Mouse (Mus musculus) retina, adult 2 months (tissue): Measurements from ENCODE around the gene Gm19402.
"Not testable (repeated sequence)": the region's sequence is repeated elsewhere in the genome, so short reads cannot be mapped to it uniquely, and the experiment has no call there.

ENCODE experiments used
- DNase-seq: peaks from one replicate; pipeline ENCODE4 v3.0.0-alpha.2; 2012; ENCODE audit warnings: low read depth, low spot score

Gene Gm19402

DNA sequence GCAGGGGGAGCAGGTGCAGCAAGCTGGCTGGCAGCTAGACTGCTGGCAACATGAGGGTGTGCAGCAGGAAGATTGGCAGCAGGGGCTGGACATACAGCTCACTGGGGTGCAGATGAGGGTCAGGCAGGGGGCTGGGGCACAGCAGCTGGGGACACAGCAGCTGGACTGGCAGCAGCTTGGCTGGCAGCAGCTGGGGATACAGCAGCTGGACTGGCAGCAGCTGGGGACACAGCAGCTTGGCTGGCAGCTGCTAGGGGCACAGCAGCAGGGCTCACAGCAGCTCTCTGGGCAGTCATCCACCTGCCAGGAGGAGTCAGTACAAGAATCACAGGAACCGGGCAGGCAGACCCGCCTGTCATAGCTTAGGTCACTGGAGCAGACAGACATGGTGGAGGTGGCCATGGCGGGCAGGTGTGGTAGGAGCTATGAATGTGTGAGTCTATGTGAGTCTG is at the start of gene Gm19402:
Gene Gm19402, minus strand, starts transcription at position 402 of the 452 bp plus-strand sequence.
- DNase-seq = not testable (repeated sequence)

DNA sequence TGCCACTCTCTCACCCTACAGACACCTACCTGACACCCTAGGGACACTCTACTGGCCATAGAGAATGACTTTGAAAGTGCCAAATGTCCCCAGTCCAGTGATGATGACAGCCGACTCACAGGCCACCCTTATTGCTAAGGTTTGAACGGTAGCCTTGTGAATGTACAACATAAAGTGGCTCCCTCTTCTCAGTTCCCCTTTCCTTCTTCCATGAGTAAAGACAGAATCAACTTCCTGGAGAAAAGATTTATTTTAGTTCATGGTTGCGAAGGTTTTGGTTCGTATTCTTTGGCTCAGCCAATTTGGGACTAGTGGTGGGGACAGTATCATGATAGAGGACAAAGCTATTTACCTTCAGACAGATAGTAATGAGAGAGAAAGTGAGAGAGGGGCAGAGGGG is 48.4 kb upstream of the Gm19402 start:
- no peak for DNase-seq

- no peak for DNase-seq
These were observed 45.4 kb upstream of the Gm19402 start for GRCm38 (mm10) chr10:77735928-77736327.

DNA sequence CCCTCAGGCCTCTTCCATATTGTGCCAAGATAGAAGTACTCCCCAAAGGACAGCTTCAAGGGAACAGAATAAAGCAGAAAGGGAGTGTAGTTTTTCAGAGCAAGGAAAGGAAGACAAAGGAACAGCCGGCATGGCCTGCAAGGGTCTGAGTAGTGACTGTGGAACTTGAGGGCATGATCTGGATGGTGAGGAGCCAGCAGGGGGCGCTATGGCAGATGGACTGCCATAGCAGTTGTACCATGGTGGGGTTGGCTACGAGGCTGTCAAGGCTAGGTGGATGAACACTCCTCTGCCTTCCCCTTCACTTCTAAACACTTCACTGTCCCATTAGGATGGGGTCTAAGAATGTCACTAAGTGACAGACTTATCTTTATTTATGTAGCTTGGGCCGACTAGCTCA is 38.7 kb upstream of the Gm19402 start:
- no peak for DNase-seq

GRCm38 (mm10) chr10:77728280-77728679 is 37.7 kb upstream of the Gm19402 start:
- DNase-seq = no peak

DNA sequence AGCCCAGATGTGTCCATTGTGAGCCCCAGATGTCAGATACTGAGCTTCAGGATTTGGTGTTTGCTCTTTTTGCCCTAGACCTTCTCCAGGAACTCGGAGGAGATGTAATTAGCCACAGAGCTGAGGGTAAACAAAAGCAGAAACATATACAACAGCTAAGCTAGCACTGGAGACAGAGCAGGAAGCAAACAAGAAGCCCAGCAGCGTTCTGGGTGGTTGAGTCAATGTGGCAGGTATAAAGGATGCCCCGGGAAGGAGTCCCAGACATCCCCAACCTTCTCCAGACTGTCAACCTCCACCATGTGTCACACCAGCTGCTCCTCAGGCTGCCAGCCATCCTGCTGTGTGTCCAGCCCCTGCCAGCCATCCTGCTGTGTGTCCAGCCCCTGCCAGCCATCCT is 35.6 kb upstream of the Gm19402 start, which contains the start of gene Gm10100:
Gene Gm10100, plus strand, starts transcription at position 301 of the 400 bp plus-strand sequence.
- no peak for DNase-seq

GRCm38 (mm10) chr10:77724855-77725254 is 34.3 kb upstream of the Gm19402 start:
- no peak for DNase-seq

DNA sequence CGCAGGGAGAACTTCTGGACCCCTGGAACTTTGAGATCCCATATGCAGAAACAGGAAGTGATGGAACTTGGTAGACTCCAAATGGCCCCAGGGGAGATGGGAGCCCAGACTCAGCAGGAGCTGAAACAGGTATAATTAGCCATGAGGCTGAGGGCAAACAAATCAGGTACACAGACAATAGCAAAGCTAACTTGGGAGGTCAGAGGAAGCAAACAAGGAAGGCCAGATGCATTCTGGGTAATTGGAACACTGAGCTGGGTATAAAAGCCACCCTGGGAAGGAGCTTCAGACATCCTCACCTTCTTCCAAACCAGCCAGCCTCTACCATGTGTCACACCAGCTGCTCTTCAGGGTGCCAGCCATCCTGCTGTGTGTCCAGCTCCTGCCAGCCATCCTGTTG is 29.7 kb upstream of the Gm19402 start, which contains the start of gene Krtap12-1:
Gene Krtap12-1, plus strand, starts transcription at position 301 of the 400 bp plus-strand sequence.
- DNase-seq = not testable (repeated sequence)

GRCm38 (mm10) chr10:77715507-77715906 is 24.9 kb upstream of the Gm19402 start, which contains the start of gene Gm10142:
Gm10142 (plus strand) TSS chr10:77715807.
- DNase-seq = no peak

DNA sequence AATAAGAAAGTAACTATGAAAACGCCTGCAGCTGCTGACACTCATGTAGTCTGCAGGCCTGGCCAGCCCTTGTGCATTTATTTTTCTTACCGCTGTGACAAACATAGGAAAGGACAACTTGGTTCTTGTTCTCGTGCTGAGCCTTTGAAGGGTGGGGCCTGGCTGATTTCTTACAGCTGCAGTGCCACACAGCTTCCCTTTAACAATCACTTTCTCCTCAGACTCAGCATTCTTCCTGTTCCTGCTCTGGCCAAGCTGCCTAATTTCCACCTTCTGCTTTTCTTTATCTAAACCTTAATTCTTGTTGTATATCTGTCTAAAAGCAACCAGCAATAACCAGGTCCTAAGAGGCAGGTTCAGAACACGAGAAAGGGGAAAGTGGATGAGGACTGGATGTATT is 23.2 kb upstream of the Gm19402 start:
- DNase-seq = no peak

GRCm38 (mm10) chr10:77711157-77711556 is 20.6 kb upstream of the Gm19402 start, which contains the start of gene Gm10024:
Gm10024 (plus strand) TSS chr10:77711457.
- not testable (repeated sequence) for DNase-seq

DNA sequence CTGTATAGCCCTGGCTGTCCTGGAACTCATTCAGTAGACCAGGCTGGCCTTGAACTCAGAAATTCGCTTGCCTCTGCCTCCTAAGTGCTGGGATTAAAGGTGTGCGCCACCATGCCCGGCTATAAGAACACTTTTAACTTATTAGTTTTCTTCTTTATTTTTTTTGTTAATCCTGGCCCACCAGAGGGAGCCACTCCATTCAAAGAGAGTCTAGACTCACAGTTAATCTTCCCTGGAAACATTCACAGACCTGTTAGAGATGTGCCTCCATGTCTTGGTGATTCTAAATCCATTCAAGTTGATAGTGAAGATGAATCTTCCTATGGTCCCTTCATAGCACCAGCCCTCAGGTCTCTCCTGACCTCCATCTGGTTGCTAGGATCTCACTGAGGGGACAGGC is 19.3 kb upstream of the Gm19402 start:
- no peak for DNase-seq

DNA sequence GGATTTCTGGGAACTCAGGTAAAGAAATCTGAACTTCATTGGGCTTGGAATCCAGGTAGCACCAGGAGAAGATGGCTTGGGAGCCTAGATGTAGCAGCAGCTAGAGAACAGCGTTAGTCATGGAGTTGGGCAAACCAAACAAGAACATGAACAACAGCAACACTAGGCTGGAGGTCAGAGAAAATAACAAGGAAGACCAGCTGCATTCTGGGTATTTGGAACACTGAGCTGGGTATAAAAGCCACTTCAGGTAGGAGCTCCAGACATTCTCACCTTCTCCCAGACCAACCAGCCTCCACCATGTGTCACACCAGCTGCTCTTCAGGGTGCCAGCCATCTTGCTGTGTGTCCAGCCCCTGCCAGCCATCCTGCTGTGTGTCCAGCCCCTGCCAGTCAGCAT is 15.8 kb upstream of the Gm19402 start, which contains the start of gene Gm10272:
Gene Gm10272, plus strand, starts transcription at position 301 of the 400 bp plus-strand sequence.
- no peak for DNase-seq

GRCm38 (mm10) chr10:77697133-77697532 is 6.6 kb upstream of the Gm19402 start, which contains the start of gene Gm9508:
Gm9508 (minus strand) TSS chr10:77697233.
- DNase-seq = no peak

GRCm38 (mm10) chr10:77687021-77687420 is 3.5 kb downstream of the Gm19402 start:
- no peak for DNase-seq

DNA sequence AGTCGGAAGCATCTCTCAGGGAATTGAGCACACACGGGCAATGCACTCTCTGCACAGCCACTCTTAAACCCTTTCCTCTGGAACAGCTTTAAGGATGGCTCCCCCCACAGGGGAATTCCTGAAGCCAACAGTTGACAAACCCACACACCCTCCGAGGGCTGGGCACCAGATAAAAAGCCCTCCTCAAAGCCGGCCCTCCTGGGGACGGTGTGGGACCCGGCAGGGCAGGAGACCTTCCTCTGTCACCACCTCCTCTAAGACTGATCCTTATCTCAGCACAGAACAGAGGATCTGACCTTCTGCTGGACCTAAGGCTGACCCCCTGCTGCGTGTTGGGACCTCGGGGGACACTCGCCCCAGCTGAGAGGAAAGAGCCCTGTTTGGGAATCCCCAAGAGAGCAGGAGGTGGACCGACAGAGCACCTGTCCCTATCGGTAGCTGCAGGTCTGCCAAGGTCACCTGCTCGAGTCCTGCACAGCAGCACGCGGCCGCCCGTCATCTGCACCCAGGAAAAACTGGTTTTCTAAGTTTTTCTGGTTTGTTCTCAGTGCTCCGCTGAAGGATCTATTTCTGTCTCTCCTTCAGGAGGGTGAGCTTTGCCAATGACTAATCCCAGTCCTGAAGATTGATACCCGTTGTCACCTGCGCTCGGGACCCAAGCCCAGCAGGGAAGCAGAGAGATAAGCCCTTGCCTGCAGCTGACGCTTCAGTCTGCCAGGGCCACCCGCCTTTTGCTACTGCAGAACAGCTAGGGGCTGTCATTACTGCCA is 4.5 kb downstream of the Gm19402 start, which contains the start of gene Tspear:
Gene Tspear, plus strand, starts transcription at position 675 of the 770 bp plus-strand sequence.
- no peak for DNase-seq

DNA sequence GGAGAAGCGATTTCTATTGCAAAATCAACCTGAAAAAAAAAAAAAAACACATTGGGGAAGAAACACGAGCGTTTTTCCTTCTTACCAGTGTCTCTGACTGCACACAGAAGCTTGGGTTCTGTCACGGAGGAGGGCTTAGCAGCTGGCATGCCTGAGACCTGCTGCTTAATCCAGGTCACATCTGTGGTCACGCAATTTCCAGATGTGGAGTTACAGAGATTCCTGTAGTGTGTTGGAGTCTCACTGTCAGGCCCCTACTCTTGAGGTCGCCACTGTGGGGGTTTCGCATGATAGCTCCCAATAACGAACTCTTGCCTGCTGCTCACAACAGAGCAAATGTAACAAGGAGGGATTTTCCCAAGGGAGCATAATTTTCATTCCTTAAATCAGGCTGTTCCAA is 6.4 kb downstream of the Gm19402 start:
- no peak for DNase-seq

- DNase-seq = no peak
These were observed 7.6 kb downstream of the Gm19402 start for GRCm38 (mm10) chr10:77682994-77683393.

- no peak for DNase-seq
These were observed 13.0 kb downstream of the Gm19402 start for GRCm38 (mm10) chr10:77677562-77677961.

DNA sequence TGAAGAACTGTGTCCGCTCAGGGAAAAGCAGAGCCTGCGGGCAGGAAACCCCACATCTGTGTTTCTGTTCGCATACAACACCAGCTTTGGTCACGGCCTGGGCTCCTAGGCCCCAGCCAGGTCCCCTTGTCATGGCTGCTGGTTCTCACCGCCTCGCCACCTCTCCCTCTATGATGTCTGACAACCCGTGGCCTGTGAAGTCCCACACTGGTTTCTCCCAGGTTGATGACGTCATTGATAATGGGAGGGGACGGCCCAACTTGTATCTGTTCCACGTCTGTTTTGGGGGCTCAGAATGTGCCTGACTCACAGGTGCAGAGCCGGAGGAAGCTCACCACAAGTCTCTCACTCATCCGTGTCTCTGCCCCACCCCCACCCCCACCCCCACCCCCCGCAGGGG is 16.8 kb downstream of the Gm19402 start:
- DNase-seq = no peak

DNA sequence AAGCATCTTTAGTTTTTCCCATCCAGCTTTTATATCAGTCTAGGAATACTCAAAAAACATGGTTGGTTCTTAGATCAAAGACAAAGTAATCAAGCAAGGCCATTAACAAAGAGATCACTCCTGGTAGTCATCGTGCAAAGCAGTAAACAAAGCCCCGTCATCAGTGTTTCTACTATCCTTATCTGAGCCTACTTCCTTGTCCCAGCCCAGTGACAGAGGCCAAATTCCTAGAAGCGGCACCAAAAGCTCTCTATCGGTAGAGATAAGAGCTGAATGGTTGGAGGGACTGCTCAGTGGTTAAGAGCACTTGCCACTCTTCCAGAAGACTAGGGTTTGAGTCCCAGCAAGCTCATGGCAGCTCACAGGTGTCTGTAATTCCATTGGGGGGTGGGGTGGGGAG is 19.0 kb downstream of the Gm19402 start:
- DNase-seq = no peak

- DNase-seq = no peak
These were observed 19.8 kb downstream of the Gm19402 start for GRCm38 (mm10) chr10:77670710-77671109.

DNA sequence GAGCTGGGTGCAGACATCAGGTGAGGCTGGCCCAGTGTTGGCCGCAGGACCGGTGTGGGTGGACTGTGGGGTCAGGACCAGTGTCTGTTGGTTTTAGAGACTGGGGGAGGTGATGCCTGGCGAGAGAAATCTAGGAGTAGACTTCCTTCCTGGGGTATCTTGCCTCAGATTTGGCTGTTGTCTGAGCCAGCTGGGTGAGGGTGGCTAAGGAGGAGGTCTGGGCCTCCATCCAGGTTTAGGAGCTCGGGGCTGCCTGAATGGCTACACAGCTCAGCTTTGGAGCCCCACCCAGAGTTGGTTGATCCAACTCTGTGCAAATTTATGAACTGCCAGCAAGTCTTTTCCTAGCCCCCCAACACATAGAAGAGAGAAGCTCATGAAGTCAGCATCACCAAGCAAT is 23.2 kb downstream of the Gm19402 start:
- DNase-seq = no peak
